Mouse (Mus musculus) stomach, embryonic 16.5 days (tissue): ENCODE results near the gene Lst1. TPM values are rescaled to one million over a fixed set of nuclear protein-coding genes. Genes with fewer than 3 reads are reported as not detected.

Experiments used
- ATAC-seq: fragments of 200-750 bp; cut with Nextera tagmentation; 2 replicates; pipeline ENCODE4 v1.8.0; 2017; ENCODE audit warnings: moderate number of reproducible peaks, moderate TSS enrichment; ENCODE audit not compliant: insufficient read depth, low FRiP score
- H3K27ac ChIP-seq: fragments of 300-500 bp; sonication (generic); 2 replicates; pipeline ENCODE4 v1.5.1; 2014; ENCODE audit warnings: low read length
- H3K27me3 ChIP-seq: fragments of 300-500 bp; sonication (generic); 2 replicates; pipeline ENCODE4 v1.6.1; 2014; ENCODE audit warnings: low read length, control low read depth, mixed read lengths; ENCODE audit not compliant: control insufficient read depth, insufficient read depth
- H3K36me3 ChIP-seq: fragments of 300-500 bp; sonication (generic); 2 replicates; pipeline ENCODE4 v1.6.1; 2014; ENCODE audit warnings: low read length; ENCODE audit not compliant: control insufficient read depth, insufficient read depth
- H3K4me1 ChIP-seq: fragments of 300-500 bp; sonication (generic); 2 replicates; pipeline ENCODE4 v1.6.1; 2014; ENCODE audit warnings: low read length, control low read depth, mixed read lengths; ENCODE audit not compliant: control insufficient read depth, insufficient read depth
- H3K4me2 ChIP-seq: fragments of 300-500 bp; sonication (generic); 2 replicates; pipeline ENCODE4 v1.6.1; 2014; ENCODE audit warnings: low read depth, low read length, mixed read lengths
- H3K4me3 ChIP-seq: fragments of 300-500 bp; sonication (generic); replicated peaks from 2 replicates; pipeline ENCODE4 v1.5.1; 2014; ENCODE audit warnings: mild to moderate bottlenecking, low read length
- H3K9ac ChIP-seq: fragments of 300-500 bp; sonication (generic); 2 replicates; pipeline ENCODE4 v1.6.1; 2014; ENCODE audit warnings: low read length
- H3K9me3 ChIP-seq: fragments of 300-500 bp; sonication (generic); replicated peaks from 2 replicates; pipeline ENCODE4 v1.6.1; 2016; ENCODE audit warnings: low read length, control low read depth; ENCODE audit not compliant: control insufficient read depth
- WGBS: fragments of 180-500 bp; shearing (Covaris S2); extraction: QIAGEN DNeasy Blood & Tissue Kit; methylation state at CpG from one replicate; pipeline ENCODE4 v1.1.7; 2014; 5-methylcytosine and 5-hydroxymethylcytosine counted together
- polyA plus RNA-seq: library from polyadenylated mRNA; unstranded; fragments of >200 nt; fragmentation: Nextera tagmentation; extraction: Ambion mirVana; gene quantifications from 2 replicates; pipeline ENCODE4 v1.2.1, GENCODE M21; 2015

Lst1 gene
- polyA plus RNA-seq, 1 experiment from 2014 or later: 29.9 TPM

GRCm38 (mm10) chr17:35159638-35160037 is 28.6 kb downstream of the Lst1 start:
- WGBS: 86% methylated on average over 7 of the region's 7 CpGs
- Histone ChIP-seq H3K9ac (no peak overlapping the region), H3K36me3 (peaks cover 56% of the 10 kb centered on the region), H3K4me2 (no peak overlapping the region), H3K27ac (no peak overlapping the region), H3K9me3 (no peaks in the 10 kb centered on the region), H3K4me1 (peaks cover 14% of the 10 kb centered on the region), H3K27me3 (no peaks in the 10 kb centered on the region), H3K4me3 (no peak overlapping the region)
- ATAC-seq: no peak

- no peak for ATAC-seq
- WGBS: 92% methylated on average over 16 of the region's 16 CpGs
- H3K27ac ChIP-seq: no peak overlapping the region
Measured at GRCm38 (mm10) chr17:35158850-35159593, 29.2 kb downstream of the Lst1 start.

GRCm38 (mm10) chr17:35157661-35158175 is 30.5 kb downstream of the Lst1 start:
- H3K36me3 ChIP-seq: peaks cover 68% of the 10 kb centered on the region
- no peaks in the 10 kb centered on the region for H3K9me3 ChIP-seq
- peaks cover 8% of the 10 kb centered on the region for H3K4me1 ChIP-seq
- no peak overlapping the region for H3K4me2 ChIP-seq
- H3K27ac ChIP-seq: no peak overlapping the region
- H3K9ac ChIP-seq: no peak overlapping the region
- ATAC-seq: no peak
- WGBS: 89% methylated on average over 8 of the region's 8 CpGs
- H3K27me3 ChIP-seq: no peaks in the 10 kb centered on the region
- no peak overlapping the region for H3K4me3 ChIP-seq

More at GRCm38 (mm10) chr17:35158850-35159593, 29.2 kb downstream of the Lst1 start:
- peaks cover 63% of the 10 kb centered on the region for H3K36me3 ChIP-seq
- H3K4me2 ChIP-seq: no peak overlapping the region
- H3K4me3 ChIP-seq: no peak overlapping the region
- H3K9ac ChIP-seq: no peak overlapping the region
- no peaks in the 10 kb centered on the region for H3K9me3 ChIP-seq
- peaks cover 14% of the 10 kb centered on the region for H3K4me1 ChIP-seq
- no peaks in the 10 kb centered on the region for H3K27me3 ChIP-seq

- no peak overlapping the region for H3K9ac ChIP-seq
- no peak overlapping the region for H3K4me2 ChIP-seq
- H3K4me1 ChIP-seq: peaks cover 4% of the 10 kb centered on the region
- H3K27ac ChIP-seq: no peak overlapping the region
- no peak overlapping the region for H3K4me3 ChIP-seq
- peaks cover 72% of the 10 kb centered on the region for H3K36me3 ChIP-seq
- ATAC-seq: no peak
- H3K9me3 ChIP-seq: no peaks in the 10 kb centered on the region
- WGBS: 87% methylated on average over 8 of the region's 8 CpGs
- no peaks in the 10 kb centered on the region for H3K27me3 ChIP-seq
Measured at GRCm38 (mm10) chr17:35157254-35157653, 31.0 kb downstream of the Lst1 start.

GRCm38 (mm10) chr17:35156461-35157200 is 31.6 kb downstream of the Lst1 start:
- H3K4me2 ChIP-seq: no peak overlapping the region
- no peaks in the 10 kb centered on the region for H3K4me1 ChIP-seq
- H3K36me3 ChIP-seq: peaks cover 74% of the 10 kb centered on the region
- no peaks in the 10 kb centered on the region for H3K9me3 ChIP-seq
- H3K9ac ChIP-seq: no peak overlapping the region
- no peaks in the 10 kb centered on the region for H3K27me3 ChIP-seq
- WGBS: 85% methylated on average over 33 of the region's 33 CpGs
- no peak for ATAC-seq
- no peak overlapping the region for H3K27ac ChIP-seq
- no peak overlapping the region for H3K4me3 ChIP-seq

GRCm38 (mm10) chr17:35155451-35155850 is 32.8 kb downstream of the Lst1 start:
- H3K27me3 ChIP-seq: no peaks in the 10 kb centered on the region
- no peak overlapping the region for H3K9ac ChIP-seq
- H3K9me3 ChIP-seq: no peaks in the 10 kb centered on the region
- H3K4me2 ChIP-seq: no peak overlapping the region
- H3K4me3 ChIP-seq: no peak overlapping the region
- WGBS: 88% methylated on average over 12 of the region's 12 CpGs
- H3K36me3 ChIP-seq: peaks cover 66% of the 10 kb centered on the region
- no peak overlapping the region for H3K27ac ChIP-seq
- no peak for ATAC-seq
- no peaks in the 10 kb centered on the region for H3K4me1 ChIP-seq

- ATAC-seq: no peak
- Histone ChIP-seq H3K27me3 (no peaks in the 10 kb centered on the region), H3K9ac (no peak overlapping the region), H3K4me1 (no peaks in the 10 kb centered on the region), H3K9me3 (no peaks in the 10 kb centered on the region), H3K4me3 (no peak overlapping the region), H3K27ac (no peak overlapping the region), H3K36me3 (peaks cover 69% of the 10 kb centered on the region), H3K4me2 (no peak overlapping the region)
- 86% methylated on average over 7 of the region's 7 CpGs for WGBS
Measured at GRCm38 (mm10) chr17:35154616-35155015, 33.6 kb downstream of the Lst1 start.

- H3K27me3 ChIP-seq: no peaks in the 10 kb centered on the region
- no peaks in the 10 kb centered on the region for H3K4me1 ChIP-seq
- no peak for ATAC-seq
- 81% methylated on average over 4 of the region's 4 CpGs for WGBS
- H3K9ac ChIP-seq: no peak overlapping the region
- peaks cover 68% of the 10 kb centered on the region for H3K36me3 ChIP-seq
- no peaks in the 10 kb centered on the region for H3K9me3 ChIP-seq
- no peak overlapping the region for H3K4me2 ChIP-seq
- no peak overlapping the region for H3K4me3 ChIP-seq
- H3K27ac ChIP-seq: no peak overlapping the region
Measured at GRCm38 (mm10) chr17:35153931-35154330, 34.3 kb downstream of the Lst1 start.

GRCm38 (mm10) chr17:35153077-35153476 is 35.2 kb downstream of the Lst1 start:
- WGBS: 89% methylated on average over 9 of the region's 9 CpGs
- Histone ChIP-seq H3K36me3 (peaks cover 60% of the 10 kb centered on the region), H3K4me1 (no peaks in the 10 kb centered on the region), H3K4me2 (no peak overlapping the region), H3K27me3 (no peaks in the 10 kb centered on the region), H3K9ac (no peak overlapping the region), H3K9me3 (no peaks in the 10 kb centered on the region), H3K4me3 (no peak overlapping the region), H3K27ac (no peak overlapping the region)
- no peak for ATAC-seq
